Mouse (Mus musculus) thymus, adult 2 months (tissue): Measurements from ENCODE around the gene Lpo. TPM values are rescaled to one million over a fixed set of nuclear protein-coding genes. Genes with fewer than 3 reads are reported as not detected.

Experiments used
- DNase-seq: peaks from one replicate; pipeline ENCODE4 v3.0.0; 2021
- H3K27ac ChIP-seq: fragments of 200-500 bp; 2 replicates; pipeline ENCODE4 v1.5.1; 2012; ENCODE audit warnings: low read length, control low read depth; ENCODE audit not compliant: control insufficient read depth, insufficient read depth
- H3K27me3 ChIP-seq: fragments of 200-500 bp; 2 replicates; pipeline ENCODE4 v1.6.1; 2012; ENCODE audit warnings: mild to moderate bottlenecking, low read length, moderate library complexity, mixed read lengths; ENCODE audit not compliant: control insufficient read depth, insufficient read depth
- H3K36me3 ChIP-seq: fragments of 200-500 bp; 2 replicates; pipeline ENCODE4 v1.6.1; 2012; ENCODE audit warnings: mild to moderate bottlenecking, low read length, moderate library complexity; ENCODE audit not compliant: control insufficient read depth, insufficient read depth
- H3K4me1 ChIP-seq: fragments of 200-500 bp; replicated peaks from 2 replicates; pipeline ENCODE4 v1.6.1; 2012; ENCODE audit warnings: low read length; ENCODE audit not compliant: control insufficient read depth, insufficient read depth
- H3K4me3 ChIP-seq: fragments of 200-500 bp; 2 replicates; pipeline ENCODE4 v1.5.1; 2012; ENCODE audit warnings: mild to moderate bottlenecking, low read length, control low read depth, moderate library complexity; ENCODE audit not compliant: control insufficient read depth, insufficient read depth
- CTCF ChIP-seq: fragments of 200-500 bp; IDR thresholded peaks from 2 replicates; pipeline ENCODE4 v1.5.1; 2012; ENCODE audit warnings: mild to moderate bottlenecking, control low read depth, low read length, moderate library complexity, borderline replicate concordance; ENCODE audit not compliant: control insufficient read depth, poor library complexity, insufficient read depth; ENCODE audit errors: extremely low read depth
- POLR2A ChIP-seq: fragments of 200-500 bp; IDR thresholded peaks from 2 replicates; pipeline ENCODE4 v1.6.1; 2012; ENCODE audit warnings: mild to moderate bottlenecking, low read length, control low read depth, moderate library complexity; ENCODE audit not compliant: control insufficient read depth, poor library complexity, insufficient read depth; ENCODE audit errors: extremely low read depth
- WGBS: fragments of 180-500 bp; shearing (Covaris S2); methylation state at CpG from one replicate; pipeline ENCODE4 v1.1.7; 2018; 5-methylcytosine and 5-hydroxymethylcytosine counted together
- polyA plus RNA-seq: library from polyadenylated mRNA; depleted of rRNA; stranded (reverse); fragments of >200 nt; gene quantifications from 2 replicates; pipeline ENCODE4 v1.2.3, GENCODE M21; 2012

The Lpo gene
- polyA plus RNA-seq, 1 experiment, result 10.1 TPM

DNA sequence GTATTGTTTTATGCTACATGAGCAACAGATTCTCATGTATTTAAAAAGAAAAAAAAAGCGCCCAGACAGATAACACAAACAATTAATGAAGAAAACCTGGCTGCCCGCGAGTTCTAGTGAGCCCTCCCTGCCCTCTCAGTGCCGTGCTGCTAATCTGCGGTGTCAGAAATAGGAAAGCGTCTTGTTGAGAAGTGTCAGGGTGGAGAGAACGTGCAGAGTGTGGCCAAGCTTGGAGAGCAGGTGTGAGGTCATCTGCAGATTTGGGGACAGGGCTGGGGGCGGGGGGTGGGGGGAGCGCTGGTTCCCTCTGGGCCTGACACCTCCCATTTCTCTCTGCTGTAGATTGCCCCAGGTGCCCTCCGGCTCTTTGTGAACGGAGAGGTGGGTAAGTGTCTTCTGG, 31.2 kb upstream of the Lpo start:
- no peak for DNase-seq
- Histone ChIP-seq H3K4me3 (no peak overlapping the region), H3K27ac (no peak overlapping the region), H3K27me3 (no peaks in the 10 kb centered on the region), H3K36me3 (no peaks in the 10 kb centered on the region), H3K4me1 (no peaks in the 10 kb centered on the region)
- WGBS, result 97% methylated on average over 11 of the region's 11 CpGs
- TF ChIP-seq POLR2A (no peak), CTCF (no peak)

DNA sequence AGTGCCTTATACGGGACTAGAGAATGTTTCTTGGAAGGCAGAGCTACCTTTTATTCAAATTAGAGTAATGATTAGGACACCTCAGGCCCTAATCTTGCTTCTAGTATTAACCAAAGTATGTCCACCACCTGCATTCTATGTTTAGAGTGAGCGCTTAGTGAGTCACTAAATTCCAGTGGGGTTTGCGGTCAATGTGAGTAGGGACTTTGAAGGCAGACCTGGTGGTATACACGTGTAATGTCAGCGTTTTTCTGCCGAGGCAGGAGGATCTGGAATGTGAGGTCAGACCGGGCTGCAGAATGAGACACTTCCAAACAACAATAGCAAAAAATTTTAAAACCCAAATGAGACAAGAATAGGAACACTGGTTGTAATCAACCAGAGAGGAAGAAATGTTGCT, 26.5 kb upstream of the Lpo start:
- Histone ChIP-seq H3K27me3 (no peaks in the 10 kb centered on the region), H3K4me3 (no peak overlapping the region), H3K4me1 (peaks cover 5% of the 10 kb centered on the region), H3K27ac (no peak overlapping the region), H3K36me3 (no peaks in the 10 kb centered on the region)
- WGBS, result 97% methylated on average over 7 of the region's 7 CpGs
- TF ChIP-seq POLR2A (no peak), CTCF (no peak)
- no peak for DNase-seq

DNA sequence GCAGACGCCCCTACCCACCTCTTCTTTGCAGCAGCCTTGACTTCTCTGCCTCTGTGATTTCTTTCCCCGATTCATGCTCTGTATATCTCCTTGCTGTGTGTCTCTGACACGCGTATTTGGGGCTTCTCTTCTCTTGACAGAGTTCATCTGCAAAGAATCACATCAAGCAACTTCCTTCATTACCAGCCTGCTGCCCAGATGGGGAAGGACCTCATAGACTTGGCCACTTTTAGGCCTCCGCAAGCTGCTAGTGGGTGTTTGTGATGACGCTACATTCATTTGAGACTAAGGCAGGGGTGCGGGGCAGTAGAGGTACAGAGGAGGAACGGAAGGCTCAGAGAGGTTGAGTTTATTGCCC, 25.5 kb upstream of the Lpo start:
- H3K4me1 ChIP-seq, result peaks cover 5% of the 10 kb centered on the region
- WGBS, result 41% methylated on average over 8 of the region's 8 CpGs
- no peaks in the 10 kb centered on the region for H3K27me3 ChIP-seq
- H3K36me3 ChIP-seq, result no peaks in the 10 kb centered on the region
- no peak overlapping the region for H3K27ac ChIP-seq
- peak; percentile 12 for DNase-seq
- H3K4me3 ChIP-seq, result peak overlapping the region; percentile 71
- TF ChIP-seq CTCF (no peak), POLR2A (no peak)

DNA sequence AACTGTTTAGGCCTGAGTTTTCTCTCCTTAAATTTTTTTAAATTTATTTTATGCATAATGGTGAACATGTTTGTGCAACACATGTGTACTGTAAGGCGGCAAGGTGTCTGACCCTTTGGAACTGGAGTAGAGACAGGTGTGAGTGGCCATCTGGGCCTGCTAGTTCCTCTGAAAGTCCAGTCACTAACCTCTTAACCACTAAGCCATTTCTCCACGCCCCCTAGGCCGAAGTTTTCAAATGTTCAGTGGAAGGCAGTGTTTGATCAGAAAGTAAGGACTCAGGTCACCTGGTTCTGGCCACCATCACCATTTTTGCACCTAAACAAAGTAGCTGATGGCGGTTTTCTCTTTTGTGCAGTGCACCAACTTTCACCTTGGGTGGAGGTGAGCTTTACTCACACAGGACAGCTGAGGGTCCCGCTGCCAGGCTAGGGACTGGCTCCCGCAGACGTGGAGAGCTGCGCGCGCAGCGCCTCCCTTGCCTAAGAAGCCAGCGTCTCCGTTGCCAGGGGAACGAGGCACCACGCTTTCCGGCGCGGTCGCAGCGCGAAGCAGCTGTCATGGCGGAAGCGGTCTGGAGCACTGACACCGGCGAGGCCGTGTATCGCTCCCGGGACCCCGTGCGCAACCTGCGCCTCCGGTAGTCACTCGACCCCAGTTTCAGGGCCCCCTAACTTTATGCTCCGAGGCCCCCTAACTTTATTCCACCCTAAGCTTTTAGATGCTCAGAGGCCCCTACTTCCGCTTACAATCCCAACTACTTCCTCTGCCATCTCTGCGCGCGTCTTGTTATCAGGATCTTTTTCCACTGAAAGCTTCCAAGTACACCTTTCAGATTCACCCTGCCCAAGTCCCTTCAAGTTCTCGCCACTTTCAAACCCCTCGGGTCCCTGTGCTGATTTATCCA, 24.9 kb upstream of the Lpo start, which contains the start of gene Mks1:
Gene Mks1, plus strand, starts transcription at position 526 of the 907 bp plus-strand sequence.
- TF ChIP-seq CTCF (0 out of 2 replicates have a peak, but pooled peaks have one; percentile 40), POLR2A (peak; percentile 58; the same call in 1 of the 2 replicates)
- Histone ChIP-seq H3K4me1 (peaks cover 5% of the 10 kb centered on the region), H3K27me3 (no peaks in the 10 kb centered on the region), H3K27ac (no peak within 1 kb of the TSS), H3K4me3 (peak within 1 kb of the TSS; percentile 71), H3K36me3 (no peaks in the 10 kb centered on the region)
- DNase-seq, result peak; percentile 92
- WGBS, result 3% methylated on average over 40 of the region's 40 CpGs

DNA sequence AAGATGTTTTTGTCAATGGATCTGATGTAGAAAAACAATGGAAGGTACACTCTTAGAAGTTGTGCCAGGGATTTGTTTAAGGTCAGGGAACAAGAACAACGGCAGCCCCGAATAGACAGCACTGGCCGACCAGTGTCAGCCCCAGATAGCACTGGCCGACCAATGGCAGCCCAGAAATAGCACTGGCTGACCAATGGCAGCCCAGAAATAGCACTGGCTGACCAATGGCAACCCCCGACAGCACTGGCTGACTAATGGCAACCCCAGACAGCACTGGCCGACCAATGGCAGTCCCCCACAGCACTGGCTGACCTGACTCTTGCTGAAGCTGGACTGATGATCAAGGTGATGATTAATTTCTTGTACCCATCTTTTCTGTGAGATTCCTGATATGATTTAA, 19.8 kb upstream of the Lpo start:
- Histone ChIP-seq H3K27ac (no peak overlapping the region), H3K27me3 (no peaks in the 10 kb centered on the region), H3K4me1 (no peaks in the 10 kb centered on the region; the same call in 1 of the 2 replicates), H3K36me3 (no peaks in the 10 kb centered on the region), H3K4me3 (no peak overlapping the region)
- DNase-seq, result no peak
- TF ChIP-seq POLR2A (no peak), CTCF (no peak)
- WGBS, result 92% methylated on average over 6 of the region's 6 CpGs

DNA sequence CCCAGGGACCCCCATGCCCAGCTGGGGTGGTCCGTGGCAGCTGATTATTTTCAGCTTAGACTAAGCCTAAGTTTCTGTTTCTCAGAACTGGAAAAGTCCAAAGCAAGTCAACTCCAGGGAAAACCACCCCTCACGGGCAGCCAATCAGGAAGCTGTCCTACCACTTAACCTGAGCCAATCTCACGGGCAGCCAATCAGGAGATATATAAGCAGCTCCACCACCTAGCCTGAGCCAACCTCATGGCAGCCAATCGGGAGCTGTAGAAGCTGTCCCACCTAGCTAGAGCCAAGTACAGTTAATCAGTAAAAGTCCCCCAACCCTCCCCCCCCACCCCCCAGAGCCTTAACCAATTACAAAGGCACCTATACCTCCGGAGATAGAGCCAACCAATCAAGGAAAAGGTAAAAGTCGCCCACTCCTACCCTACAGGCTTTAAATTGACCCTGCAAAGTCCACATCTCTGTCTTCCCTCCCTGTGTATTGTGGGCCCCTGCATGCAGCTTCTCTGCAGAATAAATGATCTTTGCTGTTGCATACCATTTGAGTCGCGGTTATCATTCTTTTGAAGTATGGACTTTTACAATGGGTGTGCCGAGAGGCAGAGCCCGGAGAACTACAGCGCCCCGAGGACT, 19.0 kb upstream of the Lpo start:
- no peaks in the 10 kb centered on the region for H3K4me1 ChIP-seq
- DNase-seq, result no peak

More for the DNA sequence above, 19.0 kb upstream of the Lpo start:
- Histone ChIP-seq H3K36me3 (no peaks in the 10 kb centered on the region), H3K27me3 (no peaks in the 10 kb centered on the region), H3K4me3 (no peak overlapping the region), H3K27ac (no peak overlapping the region)
- TF ChIP-seq POLR2A (no peak), CTCF (no peak)
- 95% methylated on average over 12 of the region's 12 CpGs for WGBS
